Mouse (Mus musculus) forebrain, embryonic 14.5 days (tissue): ENCODE data around the gene Slc39a11. TPM values are rescaled to one million over a fixed set of nuclear protein-coding genes. Genes with fewer than 3 reads are reported as not detected.
"Not testable (repeated sequence)": the region's sequence is repeated elsewhere in the genome, so short reads cannot be mapped to it uniquely, and the experiment has no call there.

Experiments used
- ATAC-seq: fragments of 200-750 bp; cut with Nextera tagmentation; 2 replicates; pipeline ENCODE4 v1.8.0; 2017; ENCODE audit warnings: mild to moderate bottlenecking, moderate library complexity
- DNase-seq: peaks from one replicate; pipeline ENCODE4 v3.0.0-alpha.2; 2015; ENCODE audit warnings: low spot score
- H3K27ac ChIP-seq: fragments of 300-500 bp; sonication (generic); 2 replicates; pipeline ENCODE4 v1.5.1; 2014; ENCODE audit warnings: low read depth, mild to moderate bottlenecking, control low read depth, low read length, moderate library complexity
- H3K27me3 ChIP-seq: fragments of 300-500 bp; sonication (generic); replicated peaks from 2 replicates; pipeline ENCODE4 v1.6.1; 2014; ENCODE audit warnings: low read length, control low read depth, mixed read lengths; ENCODE audit not compliant: control insufficient read depth, insufficient read depth
- H3K36me3 ChIP-seq: fragments of 300-500 bp; sonication (generic); 2 replicates; pipeline ENCODE4 v1.6.1; 2014; ENCODE audit warnings: low read length, control low read depth; ENCODE audit not compliant: control insufficient read depth, insufficient read depth
- H3K4me1 ChIP-seq: fragments of 300-500 bp; sonication (generic); 2 replicates; pipeline ENCODE4 v1.6.1; 2014; ENCODE audit warnings: antibody characterized with exemption, low read length, control low read depth; ENCODE audit not compliant: control insufficient read depth, insufficient read depth
- H3K4me2 ChIP-seq: fragments of 300-500 bp; sonication (generic); 2 replicates; pipeline ENCODE4 v1.6.1; 2014; ENCODE audit warnings: mild to moderate bottlenecking, control low read depth, low read length
- H3K4me3 ChIP-seq: fragments of 300-500 bp; sonication (generic); 2 replicates; pipeline ENCODE4 v1.5.1; 2014; ENCODE audit warnings: low read depth, low read length, control low read depth
- H3K9ac ChIP-seq: fragments of 300-500 bp; sonication (generic); 2 replicates; pipeline ENCODE4 v1.6.1; 2014; ENCODE audit warnings: mild to moderate bottlenecking, low read length, control low read depth, moderate library complexity
- H3K9me3 ChIP-seq: fragments of 300-500 bp; sonication (generic); replicated peaks from 2 replicates; pipeline ENCODE4 v1.6.1; 2016; ENCODE audit warnings: low read length, control low read depth, mixed read lengths; ENCODE audit not compliant: control insufficient read depth
- WGBS: fragments of 180-500 bp; shearing (Covaris S2); extraction: QIAGEN DNeasy Blood & Tissue Kit; methylation state at CpG from one replicate; pipeline ENCODE4 v1.1.7; 2014; 5-methylcytosine and 5-hydroxymethylcytosine counted together
- polyA plus RNA-seq: library from polyadenylated mRNA; unstranded; fragments of >200 nt; fragmentation: Nextera tagmentation; extraction: Ambion mirVana; gene quantifications from 2 replicates; pipeline ENCODE4 v1.2.1, GENCODE M21; 2014

Slc39a11 gene
- polyA plus RNA-seq, 1 experiment from 2014 or later, result 29.5 TPM

GRCm38 (mm10) chr11:113664279-113664678 is 14.4 kb upstream of the Slc39a11 start:
- Histone ChIP-seq H3K9ac (no peak overlapping the region), H3K9me3 (no peaks in the 10 kb centered on the region), H3K27me3 (no peaks in the 10 kb centered on the region), H3K4me3 (no peak overlapping the region), H3K36me3 (peaks cover 67% of the 10 kb centered on the region), H3K4me1 (no peaks in the 10 kb centered on the region; the same call in 1 of the 2 replicates), H3K4me2 (no peak overlapping the region), H3K27ac (no peak overlapping the region)
- ATAC-seq (no peak), DNase-seq (no peak)
- WGBS, result 70% methylated on average over 2 of the region's 2 CpGs

GRCm38 (mm10) chr11:113661835-113662351 is 12.0 kb upstream of the Slc39a11 start:
- Histone ChIP-seq H3K4me1 (no peaks in the 10 kb centered on the region), H3K9ac (no peak overlapping the region), H3K4me3 (no peak overlapping the region), H3K27ac (no peak overlapping the region), H3K4me2 (no peak overlapping the region), H3K36me3 (peaks cover 83% of the 10 kb centered on the region), H3K27me3 (no peaks in the 10 kb centered on the region), H3K9me3 (no peaks in the 10 kb centered on the region)
- 0 out of 2 replicates have a peak, but pooled peaks have one; percentile 15 for ATAC-seq
- DNase-seq, result no peak
- 93% methylated on average over 18 of the region's 18 CpGs for WGBS

- DNase-seq (no peak), ATAC-seq (no peak)
- 89% methylated on average over 11 of the region's 11 CpGs for WGBS
- Histone ChIP-seq H3K9me3 (no peaks in the 10 kb centered on the region), H3K36me3 (peaks cover 90% of the 10 kb centered on the region), H3K4me1 (no peaks in the 10 kb centered on the region), H3K27me3 (no peaks in the 10 kb centered on the region), H3K9ac (no peak overlapping the region), H3K4me2 (no peak overlapping the region), H3K27ac (no peak overlapping the region), H3K4me3 (no peak overlapping the region)
These were observed 11.1 kb upstream of the Slc39a11 start for GRCm38 (mm10) chr11:113660940-113661339.

GRCm38 (mm10) chr11:113660213-113660612 is 10.3 kb upstream of the Slc39a11 start:
- not testable (repeated sequence) for H3K4me3 ChIP-seq, DNase-seq, H3K9me3 ChIP-seq, H3K4me1 ChIP-seq, H3K4me2 ChIP-seq, H3K27me3 ChIP-seq, H3K27ac ChIP-seq, ATAC-seq, H3K9ac ChIP-seq
- peaks cover 96% of the 10 kb centered on the region for H3K36me3 ChIP-seq
- WGBS, result 94% methylated on average over 3 of the region's 3 CpGs

GRCm38 (mm10) chr11:113658763-113659162 is 8.9 kb upstream of the Slc39a11 start:
- Histone ChIP-seq H3K4me3 (no peak overlapping the region), H3K36me3 (peaks cover 98% of the 10 kb centered on the region), H3K9me3 (no peaks in the 10 kb centered on the region), H3K27me3 (no peaks in the 10 kb centered on the region), H3K27ac (no peak overlapping the region), H3K4me2 (no peak overlapping the region), H3K4me1 (no peaks in the 10 kb centered on the region), H3K9ac (no peak overlapping the region)
- no peak for ATAC-seq
- WGBS, result 93% methylated on average over 4 of the region's 4 CpGs
- no peak for DNase-seq

GRCm38 (mm10) chr11:113658319-113658718 is 8.4 kb upstream of the Slc39a11 start:
- Histone ChIP-seq H3K4me3 (no peak overlapping the region), H3K4me1 (no peaks in the 10 kb centered on the region), H3K4me2 (no peak overlapping the region), H3K27me3 (no peaks in the 10 kb centered on the region), H3K9me3 (no peaks in the 10 kb centered on the region), H3K27ac (no peak overlapping the region), H3K9ac (no peak overlapping the region), H3K36me3 (peaks cover 98% of the 10 kb centered on the region)
- no peak for DNase-seq
- no peak for ATAC-seq
- 94% methylated on average over 8 of the region's 8 CpGs for WGBS

- H3K9me3 ChIP-seq, result no peaks in the 10 kb centered on the region
- WGBS, result 78% methylated on average over 4 of the region's 4 CpGs
These were observed 7.3 kb upstream of the Slc39a11 start for GRCm38 (mm10) chr11:113657221-113657620.

GRCm38 (mm10) chr11:113656511-113656932 is 6.6 kb upstream of the Slc39a11 start:
- no peak overlapping the region for H3K27ac ChIP-seq
- ATAC-seq, result no peak
- no peak for DNase-seq
- 90% methylated on average over 8 of the region's 8 CpGs for WGBS
- no peaks in the 10 kb centered on the region for H3K9me3 ChIP-seq
- no peak overlapping the region for H3K4me2 ChIP-seq
- no peaks in the 10 kb centered on the region for H3K4me1 ChIP-seq
- no peak overlapping the region for H3K9ac ChIP-seq
- H3K27me3 ChIP-seq, result no peaks in the 10 kb centered on the region
- no peak overlapping the region for H3K4me3 ChIP-seq
- H3K36me3 ChIP-seq, result peaks cover 99% of the 10 kb centered on the region

More at GRCm38 (mm10) chr11:113657221-113657620, 7.3 kb upstream of the Slc39a11 start:
- no peak overlapping the region for H3K9ac ChIP-seq
- no peak for DNase-seq
- H3K4me1 ChIP-seq, result no peaks in the 10 kb centered on the region
- H3K27me3 ChIP-seq, result no peaks in the 10 kb centered on the region
- ATAC-seq, result no peak
- H3K36me3 ChIP-seq, result peaks cover 99% of the 10 kb centered on the region
- no peak overlapping the region for H3K4me3 ChIP-seq
- no peak overlapping the region for H3K27ac ChIP-seq
- H3K4me2 ChIP-seq, result no peak overlapping the region

- H3K36me3 ChIP-seq, result peaks cover 83% of the 10 kb centered on the region
- no peak overlapping the region for H3K9ac ChIP-seq
- no peak overlapping the region for H3K4me3 ChIP-seq
- DNase-seq (peak; percentile 76), ATAC-seq (no peak)
- H3K27me3 ChIP-seq, result no peaks in the 10 kb centered on the region
- H3K9me3 ChIP-seq, result no peaks in the 10 kb centered on the region
- peaks cover 4% of the 10 kb centered on the region; the same call in 1 of the 2 replicates for H3K4me1 ChIP-seq
- 78% methylated on average over 18 of the region's 18 CpGs for WGBS
- no peak overlapping the region for H3K4me2 ChIP-seq
- peak overlapping the region; percentile 6; the same call in 1 of the 2 replicates for H3K27ac ChIP-seq
These were observed 4.8 kb upstream of the Slc39a11 start for GRCm38 (mm10) chr11:113654561-113655270.
